ENCODE assay signal across 11 mouse cellular contexts in the genomic region with DNA sequence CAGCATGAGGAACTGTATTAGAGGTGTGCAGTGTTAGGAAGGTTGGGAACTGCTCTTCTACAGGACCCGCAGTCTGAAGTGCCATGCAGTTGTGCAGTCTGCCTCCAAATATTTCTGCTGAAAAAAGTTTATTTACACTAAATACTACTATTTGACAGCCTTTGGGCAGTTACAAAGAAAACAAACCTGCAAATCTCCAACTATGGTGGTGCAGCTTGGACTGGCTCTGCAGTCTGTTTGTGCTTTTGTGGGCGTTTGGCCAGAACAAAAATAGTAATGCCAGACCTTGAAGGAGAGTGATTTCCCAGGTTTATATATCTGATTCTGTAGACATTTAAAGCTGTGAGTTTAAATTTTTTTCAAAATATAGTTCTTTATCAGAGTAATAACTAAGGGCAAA. TPM values are rescaled to one million over a fixed set of nuclear protein-coding genes. Genes with fewer than 3 reads are reported as not detected.
DNase-seq lines count a peak whose midpoint lies in the region; ATAC-seq lines count a peak whose summit lies in the region.
"Had no signal": no experiment of that assay in that cellular context is flagged by ENCODE, and none has a peak within 500 bp of the region (broad histone marks: within the 10 kb centered on the region; RNA-seq: fewer than 3 reads in every experiment).

No protein-coding gene starts in this region.

- no peaks in the 10 kb centered on the region for H3K36me3 ChIP-seq in heart, embryonic 14.5 days (ENCODE audit: control insufficient read depth, insufficient read depth, low read length)
- H3K36me3 ChIP-seq in heart, embryonic 11.5 days (ENCODE audit: control insufficient read depth, insufficient read depth, low read length), result no peaks in the 10 kb centered on the region
- no peaks in the 10 kb centered on the region for H3K36me3 ChIP-seq in forebrain, embryonic 10.5 days (replicated peaks)
- H3K36me3 ChIP-seq: forebrain, embryonic 15.5 days; liver, embryonic 15.5 days had no signal

- H3K9ac ChIP-seq in heart, embryonic 14.5 days (ENCODE audit: low read length), result no peak overlapping the region
- H3K9ac ChIP-seq in heart, embryonic 11.5 days (ENCODE audit: low read depth, low read length), result no peak overlapping the region
- H3K9ac ChIP-seq: forebrain, embryonic 15.5 days; liver, embryonic 15.5 days had no signal

- DNase-seq in adrenal gland, adult 2 months, result peak; percentile 28
- DNase-seq in adrenal gland, postnatal 4 days (ENCODE audit: low spot score in 2 of 2), result no peak
- DNase-seq in ovary, adult 18-20 months (ENCODE audit: low spot score), result peak; percentile 29
- DNase-seq in ovary, postnatal 10 days (ENCODE audit: low spot score), result no peak
- DNase-seq in thymus, postnatal 14 days, result no peak
- DNase-seq in forebrain, embryonic 10.5 days (ENCODE audit: extremely low spot score, low spot score), result no peak

- no peaks in the 10 kb centered on the region for H3K27me3 ChIP-seq in heart, embryonic 14.5 days (ENCODE audit: control insufficient read depth, insufficient read depth, low read length)
- H3K27me3 ChIP-seq in heart, embryonic 11.5 days (ENCODE audit: control insufficient read depth, insufficient read depth, low read length), result no peaks in the 10 kb centered on the region
- no peaks in the 10 kb centered on the region for H3K27me3 ChIP-seq in forebrain, embryonic 10.5 days (ENCODE audit: poor library complexity, severe bottlenecking)
- H3K27me3 ChIP-seq: forebrain, embryonic 15.5 days; liver, embryonic 15.5 days had no signal

- H3K4me2 ChIP-seq in heart, embryonic 14.5 days (ENCODE audit: low read length), result no peak overlapping the region
- no peak overlapping the region for H3K4me2 ChIP-seq in heart, embryonic 11.5 days
- H3K4me2 ChIP-seq: forebrain, embryonic 15.5 days; liver, embryonic 15.5 days had no signal

- peaks cover 3 to 46% of the 10 kb centered on the region in 2 experiments; a peak in 3 of 4 replicates for H3K4me1 ChIP-seq in heart, embryonic 14.5 days (ENCODE audit: control insufficient read depth in 2 of 2, insufficient read depth in 2 of 2, low read length in 2 of 2)
- H3K4me1 ChIP-seq in heart, embryonic 11.5 days (ENCODE audit: control insufficient read depth, insufficient read depth, low read length), result peaks cover 23% of the 10 kb centered on the region; the same call in 1 of the 2 replicates
- H3K4me1 ChIP-seq in forebrain, embryonic 10.5 days, result 0 out of 2 replicates have a peak, but pooled peaks cover 12% of the 10 kb centered on the region

- no peak overlapping the region for H3K4me3 ChIP-seq in heart, embryonic 14.5 days (ENCODE audit: control insufficient read depth in 1 of 2, insufficient read depth in 1 of 2, low read depth in 1 of 2, low read length in 2 of 2)
- H3K4me3 ChIP-seq in heart, embryonic 11.5 days (ENCODE audit: low read depth, low read length), result no peak overlapping the region
- H3K4me3 ChIP-seq in forebrain, embryonic 10.5 days, result no peak overlapping the region
- H3K4me3 ChIP-seq: forebrain, embryonic 15.5 days; liver, embryonic 15.5 days had no signal

- 41% methylated on average over 2 of the region's 2 CpGs for WGBS in heart, embryonic 14.5 days
- 65% methylated on average over 2 of the region's 2 CpGs for WGBS in heart, embryonic 11.5 days (ENCODE audit: insufficient replicate concordance)
- 89% methylated on average over 2 of the region's 2 CpGs for WGBS in forebrain, embryonic 10.5 days

- no peak for ATAC-seq in heart, embryonic 14.5 days (ENCODE audit: insufficient number of reproducible peaks, insufficient read depth, low FRiP score, low read depth)
- ATAC-seq in heart, embryonic 11.5 days (replicated peaks; ENCODE audit: insufficient number of reproducible peaks, low FRiP score, low TSS enrichment), result no peak
- ATAC-seq: activated CD4-positive, CD25-positive, alpha-beta regulatory T cell, adult 4 months; forebrain, embryonic 15.5 days had no signal

- H3K27ac ChIP-seq in heart, embryonic 14.5 days (replicated peaks in 1 of 2; ENCODE audit: control insufficient read depth in 1 of 2, insufficient read depth in 1 of 2, low read depth in 2 of 2, low read length in 2 of 2), result peak overlapping the region; percentile 39 to 52; a peak in 3 of 4 replicates
- no peak overlapping the region for H3K27ac ChIP-seq in heart, embryonic 11.5 days (ENCODE audit: low read depth, low read length)
- no peak overlapping the region for H3K27ac ChIP-seq in forebrain, embryonic 10.5 days
- H3K27ac ChIP-seq: forebrain, embryonic 15.5 days; liver, embryonic 15.5 days had no signal

- no peaks in the 10 kb centered on the region for H3K9me3 ChIP-seq in heart, embryonic 14.5 days (ENCODE audit: control insufficient read depth, low read length)
- H3K9me3 ChIP-seq in heart, embryonic 11.5 days (replicated peaks; ENCODE audit: control insufficient read depth, low read length), result no peaks in the 10 kb centered on the region
- no peaks in the 10 kb centered on the region for H3K9me3 ChIP-seq in forebrain, embryonic 10.5 days
- H3K9me3 ChIP-seq: forebrain, embryonic 15.5 days; liver, embryonic 15.5 days had no signal

RNA-seq across cellular contexts. Expression of a gene that starts 17.1 kb away (rescaled TPM):
- 100 to 1,000 TPM; 124 TPM for total RNA-seq in adrenal gland, adult 2 months (2021)
- polyA plus RNA-seq in adrenal gland, adult 2 months (2012; rRNA removed), result 48.0 and 48.6 TPM in 2 replicates
- 100 to 1,000 TPM; 110 to 111 TPM for total RNA-seq in adrenal gland, postnatal 4 days (2021)
- 39.7 and 41.4 TPM in 2 replicates for polyA plus RNA-seq in heart, embryonic 14.5 days (2014; fragmentation: Nextera tagmentation; extraction: Ambion mirVana)
- 32.8 and 35.7 TPM in 2 replicates for polyA plus RNA-seq in heart, embryonic 11.5 days (2014; fragmentation: Nextera tagmentation; extraction: Ambion mirVana)
- polyA plus RNA-seq in forebrain, embryonic 10.5 days (2016; fragmentation: Nextera tagmentation; extraction: Ambion mirVana), result 34.0 TPM in 2 replicates

RNA-seq across cellular contexts. Expression of a gene that starts 31.9 kb away (rescaled TPM):
- under 1 TPM; 0.86 to 0.97 TPM for total RNA-seq in adrenal gland, adult 2 months (2021)
- 0.83 and 2.3 TPM in 2 replicates for polyA plus RNA-seq in adrenal gland, adult 2 months (2012; rRNA removed)
- 1 to 10 TPM in 1 of 2 experiments, under 1 TPM in 1; 0.76 to 1.5 TPM for total RNA-seq in adrenal gland, postnatal 4 days (2021)
- 1.2 and 1.4 TPM in 2 replicates for polyA plus RNA-seq in heart, embryonic 14.5 days (2014; fragmentation: Nextera tagmentation; extraction: Ambion mirVana)
- polyA plus RNA-seq in heart, embryonic 11.5 days (2014; fragmentation: Nextera tagmentation; extraction: Ambion mirVana), result 1.4 and 1.8 TPM in 2 replicates
- 0.51 and 0.65 TPM in 2 replicates for polyA plus RNA-seq in forebrain, embryonic 10.5 days (2016; fragmentation: Nextera tagmentation; extraction: Ambion mirVana)

Comparison
In these comparisons a context has a peak if more than half of its experiments do, and no peak if none do; other contexts are left out.
1. DNase-seq: peak in adrenal gland, adult 2 months (single experiment) and ovary, adult 18-20 months (single experiment); none in adrenal gland, postnatal 4 days (0 of 2), ovary, postnatal 10 days (single experiment), thymus, postnatal 14 days (single experiment) and forebrain, embryonic 10.5 days (single experiment).
2. H3K27ac ChIP-seq: peak in heart, embryonic 14.5 days (2 of 2); none in heart, embryonic 11.5 days (single experiment) and forebrain, embryonic 10.5 days (single experiment).